Mouse (Mus musculus): ENCODE measurements around the gene 6720489N17Rik. TPM values are rescaled to one million over a fixed set of nuclear protein-coding genes. Genes with fewer than 3 reads are reported as not detected.

Gene 6720489N17Rik
- polyA plus RNA-seq (2017; shearing (Covaris generic)) = 0.75 TPM

DNA sequence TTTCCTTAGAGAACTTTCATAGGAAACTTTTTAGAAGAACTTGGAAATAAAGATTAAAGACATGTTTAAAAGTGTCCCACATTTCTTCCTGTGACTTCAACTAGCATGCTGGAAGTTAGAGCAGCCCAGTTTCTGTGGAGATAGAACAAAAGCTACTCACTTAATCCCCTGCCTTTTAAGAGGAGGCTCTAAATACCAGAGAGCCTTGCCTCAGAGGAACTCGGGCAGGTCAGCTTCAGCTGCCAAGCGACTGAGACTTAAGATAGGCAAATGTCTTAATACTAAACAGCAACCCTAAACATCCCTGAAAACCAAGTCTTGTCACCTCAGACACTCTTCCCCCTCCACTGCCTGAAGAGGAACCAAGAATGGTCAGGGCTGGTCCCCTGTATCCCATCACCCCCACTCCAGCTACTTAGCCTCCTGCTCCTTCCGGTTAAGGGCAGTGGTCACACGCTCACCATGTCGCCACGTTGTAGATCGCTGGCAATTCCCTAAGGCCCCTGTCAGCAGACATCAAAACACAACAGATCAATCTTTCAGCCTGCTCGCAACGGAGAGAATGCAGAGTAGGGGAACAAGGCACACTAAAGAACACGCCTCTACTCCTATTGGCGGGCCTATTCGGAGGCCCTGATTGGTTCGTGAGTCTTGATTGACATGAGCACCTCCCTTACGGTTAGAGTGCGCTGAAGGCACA lies at the start of gene 6720489N17Rik:
Gene 6720489N17Rik (minus strand): TSS at position 606 of the 700 bp plus-strand sequence.

DNA sequence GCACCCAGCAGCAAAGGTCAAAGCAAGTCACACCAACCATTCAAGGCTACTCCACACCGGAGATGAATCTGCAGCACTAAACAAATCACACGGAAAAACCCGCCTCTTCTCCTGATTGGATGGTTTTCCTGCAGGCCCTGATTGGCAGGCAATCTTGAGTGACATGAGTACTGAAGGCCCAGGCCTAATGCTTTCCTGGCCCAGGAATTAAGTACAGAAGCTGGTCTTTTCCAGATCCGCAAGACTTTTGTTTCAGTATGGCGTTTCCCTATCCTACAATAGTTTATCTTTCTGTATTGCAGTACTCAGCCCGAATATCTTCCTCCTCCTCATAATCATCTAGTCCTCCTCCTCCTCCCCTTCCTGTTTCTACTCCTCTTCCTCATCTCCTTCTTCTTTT lies 52.9 kb downstream of the 6720489N17Rik start, which contains the start of gene Zfp934:
Gene Zfp934 (minus strand): TSS at position 101 of the 400 bp plus-strand sequence.

DNA sequence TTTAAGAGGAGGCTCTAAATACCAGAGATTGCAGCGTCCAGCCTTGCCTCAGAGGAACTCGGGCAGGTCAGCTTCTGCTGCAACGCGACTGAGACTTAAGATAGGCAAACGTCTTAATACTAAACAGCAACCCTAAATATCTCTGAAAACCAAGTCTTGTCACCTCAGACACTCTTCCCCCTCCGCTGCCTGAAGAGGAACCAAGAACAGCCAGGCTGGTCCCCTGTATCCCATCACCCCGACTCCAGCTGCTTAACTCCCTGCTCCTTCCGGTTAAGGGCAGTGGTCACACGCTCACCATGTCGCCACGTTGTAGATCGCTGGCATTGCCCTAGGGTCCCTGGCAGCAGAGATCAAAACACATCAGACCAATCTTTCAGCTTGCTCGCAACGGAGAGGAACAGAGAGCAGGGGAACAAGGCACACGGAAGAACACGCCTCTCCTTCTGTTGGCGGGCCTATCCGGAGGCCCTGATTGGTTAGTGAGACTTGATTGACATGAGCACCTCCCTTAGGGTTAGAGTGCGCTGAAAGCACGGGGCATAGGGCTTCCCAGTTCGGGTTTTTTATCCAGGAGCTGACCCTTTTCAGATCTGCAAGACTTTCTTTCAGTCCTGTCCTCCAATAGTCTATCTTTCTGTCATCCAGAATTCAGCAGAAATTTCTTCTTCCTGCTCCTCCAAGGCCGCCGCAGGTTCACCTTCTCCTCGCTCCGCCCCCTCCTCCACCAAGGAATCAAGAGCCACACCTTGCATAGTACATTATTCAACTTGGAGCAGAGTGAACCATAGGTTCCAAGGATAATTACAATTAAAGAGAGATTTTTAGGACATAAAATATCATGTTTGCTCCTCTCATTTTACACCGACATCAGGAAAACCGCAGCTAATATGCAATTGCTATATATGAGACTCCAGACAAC lies 65.5 kb downstream of the 6720489N17Rik start, which contains the start of gene Zfp935:
Gene Zfp935 (minus strand): TSS at position 323 of the 922 bp plus-strand sequence.

Other genes starting within 250 kb of the 6720489N17Rik start
- 1.3 TPM for gene Gm3604, start 241.0 kb downstream of the 6720489N17Rik start, polyA plus RNA-seq (2017; shearing (Covaris generic))
- 7.4 TPM for gene Gm49359, start 157.3 kb downstream of the 6720489N17Rik start, polyA plus RNA-seq (2017; shearing (Covaris generic))
- not detected for gene Zfp935, start 65.7 kb downstream of the 6720489N17Rik start, polyA plus RNA-seq (2017; shearing (Covaris generic))
- gene Zfp934, start 53.0 kb downstream of the 6720489N17Rik start, polyA plus RNA-seq (2017; shearing (Covaris generic)) = 3.6 TPM
- 7.5 TPM for gene Platr25, start 136.5 kb upstream of the 6720489N17Rik start, polyA plus RNA-seq (2017; shearing (Covaris generic))
- gene Gm5141, start 161.6 kb upstream of the 6720489N17Rik start, polyA plus RNA-seq (2017; shearing (Covaris generic)) = 0.79 TPM
- gene Fbp2, start 234.2 kb upstream of the 6720489N17Rik start, polyA plus RNA-seq (2017; shearing (Covaris generic)) = not detected